Mouse (Mus musculus): ENCODE data around the gene Mgll. TPM values are rescaled to one million over a fixed set of nuclear protein-coding genes. Genes with fewer than 3 reads are reported as not detected.

Mgll gene
- 22.8 and 29.9 TPM in 2 replicates for polyA plus RNA-seq (2014; fragmentation: Nextera tagmentation; extraction: Ambion mirVana)

DNA sequence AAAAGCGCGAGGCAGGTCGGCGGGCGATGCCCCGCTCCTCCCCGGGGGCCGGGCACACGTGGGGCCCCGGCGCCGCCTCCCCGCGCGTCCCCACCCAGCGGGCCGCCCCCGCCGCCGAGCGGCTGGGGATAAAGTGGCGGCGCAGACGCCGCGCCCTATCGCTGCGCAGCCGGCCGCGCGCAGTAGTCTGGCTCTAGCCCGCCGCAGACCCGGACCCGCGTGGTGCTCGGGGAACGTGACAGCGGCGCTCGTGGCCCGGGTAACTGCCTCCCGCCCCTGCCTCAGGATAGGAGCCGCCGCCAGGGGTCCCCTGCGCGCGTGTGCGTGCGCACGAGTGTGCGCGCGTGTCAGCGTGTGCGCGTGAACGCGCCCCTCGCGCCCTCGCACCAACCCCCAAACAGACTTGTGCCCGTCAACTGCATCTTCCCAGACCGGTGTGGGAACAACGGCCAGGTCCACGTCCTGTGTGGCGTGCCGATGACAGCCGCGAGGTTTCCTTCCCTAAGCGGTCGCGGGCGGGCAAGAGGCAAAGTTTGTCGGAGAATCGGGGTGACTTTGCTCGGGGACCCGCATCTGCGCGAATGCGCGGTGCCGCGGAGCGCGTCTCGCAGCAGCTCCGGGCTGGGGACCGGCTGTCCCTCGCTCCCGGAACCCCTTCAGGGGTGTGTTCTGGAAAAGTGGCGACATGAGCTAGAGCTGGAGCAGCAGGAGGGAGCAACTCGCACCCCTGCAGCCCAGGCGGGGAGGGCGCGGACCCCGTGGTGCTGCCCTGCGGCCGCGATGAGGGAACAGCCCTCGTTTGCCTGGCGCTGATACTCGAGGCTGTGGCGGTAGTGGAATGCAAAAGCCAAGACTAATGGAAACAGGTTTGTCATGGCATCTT, at the start of gene Mgll:
Gene Mgll (plus strand): TSS at position 100 of the 883 bp plus-strand sequence.
- Histone ChIP-seq H3K4me2 (replicated peaks; ENCODE audit: low read depth, low read length) (peak within 1 kb of the TSS; percentile 99), H3K27me3 (ENCODE audit: control insufficient read depth, insufficient read depth, low read length) (no peaks in the 10 kb centered on the region), H3K9ac (ENCODE audit: low read depth, low read length) (peak within 1 kb of the TSS; percentile 70), H3K4me1 (ENCODE audit: control insufficient read depth, insufficient read depth, low read length) (0 out of 2 replicates have a peak, but pooled peaks cover 9% of the 10 kb centered on the region), H3K9me3 (ENCODE audit: control insufficient read depth, low read length) (no peaks in the 10 kb centered on the region), H3K4me3 (ENCODE audit: low read length) (peak within 1 kb of the TSS; percentile 75), H3K36me3 (ENCODE audit: control insufficient read depth, insufficient read depth, low read length) (no peaks in the 10 kb centered on the region), H3K27ac (ENCODE audit: low read depth, low read length) (peak within 1 kb of the TSS; percentile 51; the same call in 1 of the 2 replicates)
- peak; percentile 81 for ATAC-seq (ENCODE audit: low FRiP score, low TSS enrichment)
- WGBS, result under 1% methylated on average over 103 of the region's 105 CpGs

DNA sequence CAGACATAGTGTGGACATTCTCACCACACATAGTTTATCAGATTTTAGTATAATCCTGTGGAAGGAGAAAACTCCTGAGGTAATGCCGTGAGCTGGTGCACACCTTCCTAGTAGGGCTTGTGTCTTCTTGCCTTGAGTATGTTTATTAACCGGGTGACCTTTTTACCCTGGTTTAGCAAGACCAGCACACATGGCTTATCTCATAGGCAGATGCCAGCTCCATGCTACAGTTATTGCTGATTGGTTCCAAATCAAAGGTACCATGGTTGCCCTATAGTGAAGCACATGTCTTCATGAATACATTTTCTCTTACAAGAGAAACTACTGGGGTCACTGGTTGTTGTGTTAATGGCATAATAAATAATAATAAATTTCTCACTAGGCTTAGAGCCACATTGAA, 48.4 kb upstream of the Mgll start:
- Histone ChIP-seq H3K27me3 (ENCODE audit: control insufficient read depth, insufficient read depth, low read length) (no peaks in the 10 kb centered on the region), H3K9me3 (ENCODE audit: control insufficient read depth, low read length) (no peaks in the 10 kb centered on the region), H3K9ac (ENCODE audit: low read depth, low read length) (no peak overlapping the region), H3K36me3 (ENCODE audit: control insufficient read depth, insufficient read depth, low read length) (no peaks in the 10 kb centered on the region), H3K4me2 (replicated peaks; ENCODE audit: low read depth, low read length) (no peak overlapping the region), H3K27ac (ENCODE audit: low read depth, low read length) (no peak overlapping the region), H3K4me1 (ENCODE audit: control insufficient read depth, insufficient read depth, low read length) (no peaks in the 10 kb centered on the region), H3K4me3 (ENCODE audit: low read length) (no peak overlapping the region)
- ATAC-seq (ENCODE audit: low FRiP score, low TSS enrichment), result no peak
- 98% methylated on average over 2 of the region's 2 CpGs for WGBS

DNA sequence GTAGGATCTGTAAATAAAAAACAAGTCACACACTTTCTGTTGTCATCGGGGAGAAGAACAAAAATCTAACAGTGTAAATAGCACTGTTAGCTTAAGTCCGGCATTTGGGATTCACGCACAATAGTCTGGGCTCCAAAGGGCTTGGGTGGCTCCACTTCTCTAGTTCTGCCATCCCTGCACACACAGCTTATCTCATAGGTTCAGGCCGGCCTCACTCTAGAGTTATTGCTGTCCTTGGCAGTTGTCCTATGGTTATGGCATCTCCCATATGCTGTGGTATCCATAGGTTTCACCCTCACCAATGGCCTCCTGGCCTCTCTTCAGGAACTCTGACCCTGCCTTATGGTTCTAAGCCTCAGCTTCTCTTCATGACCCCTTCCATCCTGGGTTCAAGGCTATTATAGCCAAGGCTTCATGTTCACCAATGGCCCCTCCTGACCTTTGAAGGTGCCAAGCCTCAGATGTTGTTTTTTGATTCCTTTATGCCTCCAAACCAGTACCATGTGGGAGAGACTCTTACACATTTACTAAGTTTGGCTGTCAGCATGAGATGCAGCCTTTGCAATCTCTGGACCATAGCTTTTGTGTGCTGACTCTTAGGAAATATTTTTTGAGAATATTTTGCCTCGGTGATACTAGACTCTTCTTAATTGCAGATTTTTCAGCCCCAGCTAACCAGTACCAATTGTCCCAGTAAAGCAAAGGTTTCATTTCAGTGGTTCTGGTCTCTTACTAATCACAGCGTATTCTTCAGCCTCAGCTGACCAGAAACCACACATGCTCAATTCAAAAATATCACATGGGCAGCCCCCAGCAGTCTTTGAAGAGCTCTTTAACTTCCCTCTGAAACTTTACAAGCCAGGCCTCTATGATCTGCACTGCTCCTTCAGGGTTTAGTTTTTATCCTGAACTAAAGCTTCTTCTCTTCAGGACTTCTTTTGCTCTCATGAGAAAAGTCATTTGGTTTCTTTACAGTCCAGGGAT, 47.2 kb upstream of the Mgll start:
- Histone ChIP-seq H3K9ac (ENCODE audit: low read depth, low read length) (no peak overlapping the region), H3K27me3 (ENCODE audit: control insufficient read depth, insufficient read depth, low read length) (no peaks in the 10 kb centered on the region), H3K4me1 (ENCODE audit: control insufficient read depth, insufficient read depth, low read length) (no peaks in the 10 kb centered on the region), H3K9me3 (ENCODE audit: control insufficient read depth, low read length) (no peaks in the 10 kb centered on the region), H3K27ac (ENCODE audit: low read depth, low read length) (no peak overlapping the region), H3K4me3 (ENCODE audit: low read length) (no peak overlapping the region), H3K36me3 (ENCODE audit: control insufficient read depth, insufficient read depth, low read length) (no peaks in the 10 kb centered on the region), H3K4me2 (replicated peaks; ENCODE audit: low read depth, low read length) (no peak overlapping the region)
- 95% methylated on average over 6 of the region's 6 CpGs for WGBS
- ATAC-seq (ENCODE audit: low FRiP score, low TSS enrichment), result no peak

DNA sequence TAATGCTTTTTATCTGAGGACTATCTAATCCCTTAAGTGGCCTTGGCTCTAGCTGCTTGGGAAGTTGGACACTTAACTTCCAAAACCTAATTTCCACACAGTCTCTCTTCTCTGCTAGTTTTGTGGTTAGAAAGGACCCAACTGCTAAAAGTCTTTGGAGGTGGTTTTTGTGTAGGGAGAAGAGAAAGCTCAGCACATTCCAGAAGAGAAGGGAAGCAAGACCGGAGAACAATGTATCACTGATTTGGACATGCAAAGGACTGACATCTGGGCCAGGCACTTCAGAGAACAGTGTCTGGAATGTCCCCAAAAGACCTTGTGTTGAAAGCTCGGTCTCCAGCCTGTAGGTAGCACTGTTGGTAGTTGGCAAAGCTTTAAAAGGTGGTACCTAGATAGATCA, 46.5 kb upstream of the Mgll start:
- no peaks in the 10 kb centered on the region for H3K27me3 ChIP-seq (ENCODE audit: control insufficient read depth, insufficient read depth, low read length)
- H3K36me3 ChIP-seq (ENCODE audit: control insufficient read depth, insufficient read depth, low read length), result no peaks in the 10 kb centered on the region
- no peak overlapping the region for H3K9ac ChIP-seq (ENCODE audit: low read depth, low read length)
- no peak overlapping the region for H3K4me3 ChIP-seq (ENCODE audit: low read length)
- H3K27ac ChIP-seq (ENCODE audit: low read depth, low read length), result no peak overlapping the region
- no peaks in the 10 kb centered on the region for H3K4me1 ChIP-seq (ENCODE audit: control insufficient read depth, insufficient read depth, low read length)
- ATAC-seq (ENCODE audit: low FRiP score, low TSS enrichment), result no peak
- WGBS, result 74% methylated on average over 2 of the region's 2 CpGs
- H3K4me2 ChIP-seq (replicated peaks; ENCODE audit: low read depth, low read length), result no peak overlapping the region
- no peaks in the 10 kb centered on the region for H3K9me3 ChIP-seq (ENCODE audit: control insufficient read depth, low read length)

DNA sequence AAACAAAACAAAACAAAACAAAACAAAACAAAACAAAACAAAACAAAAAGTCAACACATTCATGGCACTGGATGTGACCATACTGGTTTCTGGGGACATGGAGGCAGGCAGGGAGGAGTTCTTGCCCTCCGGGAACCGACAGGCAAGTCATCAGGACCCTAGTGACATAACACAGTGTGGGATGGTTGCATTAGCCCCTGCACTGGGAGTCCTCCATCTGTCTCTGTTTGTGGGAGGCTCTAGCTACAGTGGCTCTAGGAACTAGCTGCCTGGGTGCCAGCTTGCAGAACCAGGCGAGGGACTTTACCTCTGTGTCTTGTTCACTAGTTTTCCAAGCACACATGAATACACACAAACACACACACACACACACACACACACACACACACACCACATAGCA, 43.2 kb upstream of the Mgll start:
- Histone ChIP-seq H3K9me3 (ENCODE audit: control insufficient read depth, low read length) (no peaks in the 10 kb centered on the region), H3K36me3 (ENCODE audit: control insufficient read depth, insufficient read depth, low read length) (no peaks in the 10 kb centered on the region), H3K27ac (ENCODE audit: low read depth, low read length) (no peak overlapping the region), H3K9ac (ENCODE audit: low read depth, low read length) (no peak overlapping the region), H3K27me3 (ENCODE audit: control insufficient read depth, insufficient read depth, low read length) (no peaks in the 10 kb centered on the region), H3K4me3 (ENCODE audit: low read length) (no peak overlapping the region), H3K4me2 (replicated peaks; ENCODE audit: low read depth, low read length) (no peak overlapping the region), H3K4me1 (ENCODE audit: control insufficient read depth, insufficient read depth, low read length) (no peaks in the 10 kb centered on the region)
- no peak for ATAC-seq (ENCODE audit: low FRiP score, low TSS enrichment)
- WGBS, result 93% methylated on average over 3 of the region's 3 CpGs

DNA sequence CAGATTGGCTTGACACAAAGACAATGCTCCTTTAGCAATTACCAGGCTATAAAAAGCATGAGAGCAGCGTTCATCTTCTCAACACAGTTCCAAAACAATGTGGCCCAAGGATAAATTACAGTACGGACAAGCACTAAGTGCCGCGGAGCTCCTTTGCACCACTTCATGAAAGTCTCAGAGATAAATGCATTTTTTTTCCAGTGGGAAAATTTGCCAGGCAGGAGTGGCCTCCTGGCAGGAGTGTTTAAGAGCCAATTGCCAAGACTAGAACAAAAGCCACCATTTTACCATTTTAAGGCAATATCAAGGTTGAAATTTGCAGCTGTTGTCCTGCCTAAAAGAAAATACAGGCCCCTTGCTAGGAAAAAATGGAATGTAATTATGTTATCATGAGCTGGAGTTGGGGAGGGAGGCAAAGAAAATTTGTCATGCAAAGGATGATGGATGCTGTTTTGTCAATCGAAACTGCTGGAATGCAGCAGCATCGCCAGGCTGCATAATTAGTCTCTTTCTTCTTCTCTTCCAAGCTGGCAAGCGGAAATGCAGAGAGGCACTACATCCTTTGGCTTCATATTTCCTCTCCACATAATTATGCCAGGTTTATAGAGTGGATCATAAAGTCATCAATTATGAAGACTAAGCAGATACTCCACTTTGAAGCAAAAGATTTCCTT, 40.7 kb upstream of the Mgll start:
- Histone ChIP-seq H3K4me3 (ENCODE audit: low read length) (no peak overlapping the region), H3K9ac (ENCODE audit: low read depth, low read length) (no peak overlapping the region), H3K4me2 (replicated peaks; ENCODE audit: low read depth, low read length) (no peak overlapping the region), H3K9me3 (ENCODE audit: control insufficient read depth, low read length) (no peaks in the 10 kb centered on the region), H3K27ac (ENCODE audit: low read depth, low read length) (no peak overlapping the region), H3K36me3 (ENCODE audit: control insufficient read depth, insufficient read depth, low read length) (no peaks in the 10 kb centered on the region), H3K27me3 (ENCODE audit: control insufficient read depth, insufficient read depth, low read length) (no peaks in the 10 kb centered on the region), H3K4me1 (ENCODE audit: control insufficient read depth, insufficient read depth, low read length) (no peaks in the 10 kb centered on the region)
- 56% methylated on average over 7 of the region's 7 CpGs for WGBS
- ATAC-seq (ENCODE audit: low FRiP score, low TSS enrichment), result no peak

DNA sequence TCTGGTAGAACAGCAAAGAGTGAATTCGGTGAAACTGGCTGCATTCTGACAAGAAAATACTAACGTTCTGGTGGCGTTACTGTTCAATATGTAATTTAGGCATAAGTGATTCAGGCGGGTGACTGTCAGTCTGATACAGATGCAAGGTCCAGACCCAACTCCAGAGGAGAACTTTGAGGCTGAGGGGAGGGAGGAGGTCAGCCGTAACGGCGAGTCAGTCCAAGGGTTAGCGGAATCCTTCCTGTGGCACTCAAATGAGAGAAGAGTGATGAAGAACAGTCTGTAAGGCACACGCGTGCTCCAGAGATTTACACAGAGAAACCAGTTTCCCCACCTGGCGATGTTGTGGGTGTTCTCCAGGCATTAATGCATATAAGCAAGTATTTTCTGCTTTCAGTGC, 36.0 kb upstream of the Mgll start:
- Histone ChIP-seq H3K36me3 (ENCODE audit: control insufficient read depth, insufficient read depth, low read length) (no peaks in the 10 kb centered on the region), H3K27me3 (ENCODE audit: control insufficient read depth, insufficient read depth, low read length) (no peaks in the 10 kb centered on the region), H3K4me1 (ENCODE audit: control insufficient read depth, insufficient read depth, low read length) (no peaks in the 10 kb centered on the region), H3K4me3 (ENCODE audit: low read length) (no peak overlapping the region), H3K4me2 (replicated peaks; ENCODE audit: low read depth, low read length) (no peak overlapping the region), H3K9ac (ENCODE audit: low read depth, low read length) (no peak overlapping the region), H3K27ac (ENCODE audit: low read depth, low read length) (no peak overlapping the region), H3K9me3 (ENCODE audit: control insufficient read depth, low read length) (no peaks in the 10 kb centered on the region)
- no peak for ATAC-seq (ENCODE audit: low FRiP score, low TSS enrichment)
- WGBS, result 85% methylated on average over 11 of the region's 11 CpGs

DNA sequence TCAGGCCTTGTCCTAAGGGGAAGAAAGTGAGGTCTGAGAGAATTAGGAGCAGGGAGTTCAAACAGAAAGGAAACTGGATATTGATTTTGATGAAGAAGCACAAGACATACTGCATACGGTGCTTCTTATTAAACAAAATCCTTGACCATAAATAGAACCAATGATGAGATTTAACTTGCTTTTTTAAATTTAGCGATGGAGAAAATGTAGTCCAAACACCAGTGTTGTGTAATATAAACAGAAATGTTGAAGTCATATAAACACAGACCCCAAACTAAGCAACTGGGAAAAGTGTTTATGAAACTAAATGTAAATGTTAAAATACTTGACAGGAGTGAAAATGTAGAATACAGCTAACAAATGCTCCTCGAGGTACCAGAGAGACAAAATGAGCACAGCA, 35.5 kb upstream of the Mgll start:
- Histone ChIP-seq H3K36me3 (ENCODE audit: control insufficient read depth, insufficient read depth, low read length) (no peaks in the 10 kb centered on the region), H3K4me3 (ENCODE audit: low read length) (no peak overlapping the region), H3K27ac (ENCODE audit: low read depth, low read length) (no peak overlapping the region), H3K9me3 (ENCODE audit: control insufficient read depth, low read length) (no peaks in the 10 kb centered on the region), H3K4me1 (ENCODE audit: control insufficient read depth, insufficient read depth, low read length) (no peaks in the 10 kb centered on the region), H3K4me2 (replicated peaks; ENCODE audit: low read depth, low read length) (no peak overlapping the region), H3K9ac (ENCODE audit: low read depth, low read length) (no peak overlapping the region), H3K27me3 (ENCODE audit: control insufficient read depth, insufficient read depth, low read length) (no peaks in the 10 kb centered on the region)
- no peak for ATAC-seq (ENCODE audit: low FRiP score, low TSS enrichment)
- WGBS, result 79% methylated on average over 3 of the region's 3 CpGs
